Mouse (Mus musculus) forebrain, embryonic 12.5 days (tissue): ENCODE data around the gene Zfyve27. TPM values are rescaled to one million over a fixed set of nuclear protein-coding genes. Genes with fewer than 3 reads are reported as not detected.

Source experiments
- ATAC-seq: fragments of 200-750 bp; cut with Nextera tagmentation; 2 replicates; pipeline ENCODE4 v1.8.0; 2017; ENCODE audit warnings: moderate TSS enrichment; ENCODE audit not compliant: low FRiP score
- H3K27ac ChIP-seq: fragments of 300-500 bp; sonication (generic); 2 replicates; pipeline ENCODE4 v1.5.1; 2016; ENCODE audit warnings: mild to moderate bottlenecking
- H3K27me3 ChIP-seq: fragments of 300-500 bp; sonication (generic); 2 replicates; pipeline ENCODE4 v1.6.1; 2016; ENCODE audit warnings: mild to moderate bottlenecking
- H3K36me3 ChIP-seq: fragments of 300-500 bp; sonication (generic); replicated peaks from 2 replicates; pipeline ENCODE4 v1.6.1; 2016; ENCODE audit warnings: mild to moderate bottlenecking
- H3K4me1 ChIP-seq: fragments of 300-500 bp; sonication (generic); 2 replicates; pipeline ENCODE4 v1.6.1; 2016
- H3K4me2 ChIP-seq: fragments of 300-500 bp; sonication (generic); 2 replicates; pipeline ENCODE4 v1.6.1; 2016; ENCODE audit warnings: mild to moderate bottlenecking, moderate library complexity
- H3K4me3 ChIP-seq: fragments of 300-500 bp; sonication (generic); replicated peaks from 2 replicates; pipeline ENCODE4 v1.5.1; 2016; ENCODE audit warnings: mild to moderate bottlenecking
- H3K9ac ChIP-seq: fragments of 300-500 bp; sonication (generic); 2 replicates; pipeline ENCODE4 v1.6.1; 2016; ENCODE audit warnings: mild to moderate bottlenecking
- H3K9me3 ChIP-seq: fragments of 300-500 bp; sonication (generic); 2 replicates; pipeline ENCODE4 v1.6.1; 2016
- WGBS: fragments of 180-500 bp; shearing (Covaris S2); methylation state at CpG from one replicate; pipeline ENCODE4 v1.1.7; 2016; 5-methylcytosine and 5-hydroxymethylcytosine counted together
- polyA plus RNA-seq: library from polyadenylated mRNA; unstranded; fragments of >200 nt; fragmentation: Nextera tagmentation; extraction: Ambion mirVana; gene quantifications from 2 replicates; pipeline ENCODE4 v1.2.1, GENCODE M21; 2016

The Zfyve27 gene
- polyA plus RNA-seq, 1 experiment from 2014 or later, result 47.3 TPM

GRCm38 (mm10) chr19:42166766-42167165 is 3.0 kb downstream of the Zfyve27 start:
- 54% methylated on average over 3 of the region's 3 CpGs for WGBS
- H3K27me3 ChIP-seq, result peaks cover 29% of the 10 kb centered on the region
- no peaks in the 10 kb centered on the region for H3K9me3 ChIP-seq
- no peaks in the 10 kb centered on the region for H3K36me3 ChIP-seq
- H3K27ac ChIP-seq, result no peak overlapping the region
- peaks cover 10% of the 10 kb centered on the region for H3K4me1 ChIP-seq
- H3K9ac ChIP-seq, result no peak overlapping the region
- H3K4me2 ChIP-seq, result no peak overlapping the region
- ATAC-seq, result no peak
- H3K4me3 ChIP-seq, result no peak overlapping the region

GRCm38 (mm10) chr19:42167489-42167888 is 3.7 kb downstream of the Zfyve27 start:
- Histone ChIP-seq H3K9ac (no peak overlapping the region), H3K4me2 (no peak overlapping the region), H3K9me3 (no peaks in the 10 kb centered on the region), H3K4me3 (no peak overlapping the region), H3K27me3 (peaks cover 29% of the 10 kb centered on the region), H3K27ac (no peak overlapping the region), H3K36me3 (no peaks in the 10 kb centered on the region), H3K4me1 (peaks cover 13% of the 10 kb centered on the region)
- ATAC-seq, result no peak
- WGBS, result 68% methylated on average over 9 of the region's 9 CpGs

- Histone ChIP-seq H3K9me3 (no peaks in the 10 kb centered on the region), H3K9ac (no peak overlapping the region), H3K4me1 (peaks cover 13% of the 10 kb centered on the region), H3K4me2 (peak overlapping the region; percentile 89; the same call in 1 of the 2 replicates), H3K36me3 (no peaks in the 10 kb centered on the region), H3K27ac (no peak overlapping the region), H3K27me3 (peaks cover 29% of the 10 kb centered on the region), H3K4me3 (no peak overlapping the region)
- 80% methylated on average over 10 of the region's 10 CpGs for WGBS
- ATAC-seq, result no peak
These were observed 5.7 kb downstream of the Zfyve27 start for GRCm38 (mm10) chr19:42169322-42169975.

GRCm38 (mm10) chr19:42170025-42170969 is 6.5 kb downstream of the Zfyve27 start:
- peaks cover 27% of the 10 kb centered on the region for H3K27me3 ChIP-seq
- H3K27ac ChIP-seq, result peak overlapping the region; percentile 56
- peak overlapping the region; percentile 89 for H3K4me2 ChIP-seq
- ATAC-seq, result peak; percentile 94
- H3K9me3 ChIP-seq, result no peaks in the 10 kb centered on the region
- peak overlapping the region; percentile 84 for H3K9ac ChIP-seq
- peaks cover 13% of the 10 kb centered on the region for H3K4me1 ChIP-seq
- peak overlapping the region; percentile 93 for H3K4me3 ChIP-seq
- H3K36me3 ChIP-seq, result no peaks in the 10 kb centered on the region
- 2% methylated on average over 54 of the region's 56 CpGs for WGBS

- Histone ChIP-seq H3K9ac (no peak overlapping the region), H3K27ac (no peak overlapping the region), H3K4me1 (peaks cover 2% of the 10 kb centered on the region; the same call in 1 of the 2 replicates), H3K36me3 (peaks cover 25% of the 10 kb centered on the region), H3K4me2 (no peak overlapping the region), H3K4me3 (no peak overlapping the region), H3K9me3 (no peaks in the 10 kb centered on the region), H3K27me3 (no peaks in the 10 kb centered on the region)
- 85% methylated on average over 7 of the region's 7 CpGs for WGBS
- no peak for ATAC-seq
These were observed 13.1 kb downstream of the Zfyve27 start for GRCm38 (mm10) chr19:42176841-42177240.

- H3K9me3 ChIP-seq, result no peaks in the 10 kb centered on the region
- no peak for ATAC-seq
- no peaks in the 10 kb centered on the region for H3K4me1 ChIP-seq
- no peak overlapping the region for H3K9ac ChIP-seq
- peaks cover 25% of the 10 kb centered on the region for H3K36me3 ChIP-seq
- WGBS, result 83% methylated on average over 2 of the region's 2 CpGs
- no peak overlapping the region for H3K27ac ChIP-seq
- no peak overlapping the region for H3K4me2 ChIP-seq
- H3K4me3 ChIP-seq, result no peak overlapping the region
- H3K27me3 ChIP-seq, result no peaks in the 10 kb centered on the region
These were observed 13.7 kb downstream of the Zfyve27 start for GRCm38 (mm10) chr19:42177461-42177860.

- Histone ChIP-seq H3K4me3 (no peak overlapping the region), H3K27ac (no peak overlapping the region), H3K9me3 (no peaks in the 10 kb centered on the region), H3K4me1 (no peaks in the 10 kb centered on the region), H3K36me3 (peaks cover 44% of the 10 kb centered on the region), H3K9ac (no peak overlapping the region), H3K27me3 (no peaks in the 10 kb centered on the region), H3K4me2 (no peak overlapping the region)
- 92% methylated on average over 14 of the region's 14 CpGs for WGBS
- no peak for ATAC-seq
These were observed 15.6 kb downstream of the Zfyve27 start for GRCm38 (mm10) chr19:42179356-42179755.

GRCm38 (mm10) chr19:42182673-42183072 is 18.9 kb downstream of the Zfyve27 start:
- H3K4me1 ChIP-seq, result no peaks in the 10 kb centered on the region
- WGBS, result 66% methylated on average over 6 of the region's 6 CpGs

GRCm38 (mm10) chr19:42189735-42190134 is 26.0 kb downstream of the Zfyve27 start:
- H3K4me2 ChIP-seq, result no peak overlapping the region
- H3K27me3 ChIP-seq, result no peaks in the 10 kb centered on the region
- ATAC-seq, result no peak
- no peaks in the 10 kb centered on the region for H3K9me3 ChIP-seq
- H3K4me1 ChIP-seq, result no peaks in the 10 kb centered on the region
- peaks cover 51% of the 10 kb centered on the region for H3K36me3 ChIP-seq
- H3K9ac ChIP-seq, result no peak overlapping the region
- H3K27ac ChIP-seq, result no peak overlapping the region
- H3K4me3 ChIP-seq, result no peak overlapping the region
- 88% methylated on average over 4 of the region's 4 CpGs for WGBS

More at GRCm38 (mm10) chr19:42182673-42183072, 18.9 kb downstream of the Zfyve27 start:
- Histone ChIP-seq H3K9me3 (no peaks in the 10 kb centered on the region), H3K9ac (no peak overlapping the region), H3K4me2 (no peak overlapping the region), H3K4me3 (no peak overlapping the region), H3K27ac (no peak overlapping the region), H3K36me3 (peaks cover 61% of the 10 kb centered on the region), H3K27me3 (no peaks in the 10 kb centered on the region)
- no peak for ATAC-seq

- peak; percentile 58; the same call in 1 of the 2 replicates for ATAC-seq
- Histone ChIP-seq H3K36me3 (peaks cover 43% of the 10 kb centered on the region), H3K9ac (no peak overlapping the region), H3K4me2 (no peak overlapping the region), H3K4me1 (no peaks in the 10 kb centered on the region), H3K9me3 (no peaks in the 10 kb centered on the region), H3K4me3 (no peak overlapping the region), H3K27me3 (no peaks in the 10 kb centered on the region), H3K27ac (no peak overlapping the region)
- WGBS, result 23% methylated on average over 5 of the region's 5 CpGs
These were observed 26.7 kb downstream of the Zfyve27 start for GRCm38 (mm10) chr19:42190494-42190893.

GRCm38 (mm10) chr19:42193311-42193710 is 29.6 kb downstream of the Zfyve27 start:
- H3K9me3 ChIP-seq, result no peaks in the 10 kb centered on the region
- peaks cover 4% of the 10 kb centered on the region for H3K27me3 ChIP-seq
- H3K4me3 ChIP-seq, result no peak overlapping the region
- H3K27ac ChIP-seq, result no peak overlapping the region
- no peak for ATAC-seq
- H3K36me3 ChIP-seq, result peaks cover 32% of the 10 kb centered on the region
- 30% methylated on average over 2 of the region's 2 CpGs for WGBS
- H3K9ac ChIP-seq, result no peak overlapping the region
- no peak overlapping the region for H3K4me2 ChIP-seq
- H3K4me1 ChIP-seq, result no peaks in the 10 kb centered on the region

GRCm38 (mm10) chr19:42196378-42196777 is 32.6 kb downstream of the Zfyve27 start:
- H3K27me3 ChIP-seq, result peaks cover 35% of the 10 kb centered on the region
- H3K36me3 ChIP-seq, result peaks cover 13% of the 10 kb centered on the region
- no peak overlapping the region for H3K4me3 ChIP-seq
- H3K9me3 ChIP-seq, result no peaks in the 10 kb centered on the region
- no peak overlapping the region for H3K4me2 ChIP-seq
- 87% methylated on average over 4 of the region's 4 CpGs for WGBS
- ATAC-seq, result no peak
- H3K9ac ChIP-seq, result no peak overlapping the region
- peaks cover 1% of the 10 kb centered on the region for H3K4me1 ChIP-seq
- H3K27ac ChIP-seq, result no peak overlapping the region
